Mouse (Mus musculus) lung, postnatal 0 days (tissue): ENCODE data around the gene Ddx27. TPM values are rescaled to one million over a fixed set of nuclear protein-coding genes. Genes with fewer than 3 reads are reported as not detected.

ENCODE experiments used
- ATAC-seq: fragments of 200-750 bp; cut with Nextera tagmentation; 2 replicates; pipeline ENCODE4 v1.8.0; 2017; ENCODE audit warnings: moderate library complexity
- DNase-seq: peaks from one replicate; pipeline ENCODE4 v3.0.0-alpha.2; 2016; ENCODE audit warnings: low spot score
- H3K27ac ChIP-seq: fragments of 300-500 bp; sonication (generic); 2 replicates; pipeline ENCODE4 v1.5.1; 2014; ENCODE audit warnings: antibody characterized with exemption, mild to moderate bottlenecking, low read length, mixed read lengths
- H3K27me3 ChIP-seq: fragments of 300-500 bp; sonication (generic); replicated peaks from 2 replicates; pipeline ENCODE4 v1.6.1; 2014; ENCODE audit warnings: low read length, mixed read lengths; ENCODE audit not compliant: insufficient read depth
- H3K36me3 ChIP-seq: fragments of 300-500 bp; sonication (generic); 2 replicates; pipeline ENCODE4 v1.6.1; 2014; ENCODE audit warnings: low read length, mixed read lengths; ENCODE audit not compliant: insufficient read depth
- H3K4me1 ChIP-seq: fragments of 300-500 bp; sonication (generic); 2 replicates; pipeline ENCODE4 v1.6.1; 2014; ENCODE audit warnings: antibody characterized with exemption, low read depth, low read length, mixed read lengths; ENCODE audit not compliant: insufficient read depth
- H3K4me2 ChIP-seq: fragments of 300-500 bp; sonication (generic); replicated peaks from 2 replicates; pipeline ENCODE4 v1.6.1; 2014; ENCODE audit warnings: low read depth, mild to moderate bottlenecking, low read length, moderate library complexity, mixed read lengths
- H3K4me3 ChIP-seq: fragments of 300-500 bp; sonication (generic); 2 replicates; pipeline ENCODE4 v1.5.1; 2014; ENCODE audit warnings: low read depth, low read length
- H3K9ac ChIP-seq: fragments of 300-500 bp; sonication (generic); replicated peaks from 2 replicates; pipeline ENCODE4 v1.6.1; 2014; ENCODE audit warnings: low read depth, mild to moderate bottlenecking
- H3K9me3 ChIP-seq: fragments of 300-500 bp; sonication (generic); 2 replicates; pipeline ENCODE4 v1.6.1; 2016; ENCODE audit warnings: low read length, mixed read lengths
- CTCF ChIP-seq: IDR thresholded peaks from 2 replicates; pipeline ENCODE4 v1.5.1; 2016; ENCODE audit warnings: antibody characterized with exemption, mild to moderate bottlenecking
- EP300 ChIP-seq: IDR thresholded peaks from 2 replicates; pipeline ENCODE4 v1.6.1; 2016; ENCODE audit warnings: antibody characterized with exemption, mild to moderate bottlenecking, control low read depth
- WGBS: fragments of 180-500 bp; shearing (Covaris S2); extraction: QIAGEN DNeasy Blood & Tissue Kit; methylation state at CpG from one replicate; pipeline ENCODE4 v1.1.7; 2014; 5-methylcytosine and 5-hydroxymethylcytosine counted together
- polyA plus RNA-seq: library from polyadenylated mRNA; unstranded; fragments of >200 nt; fragmentation: Nextera tagmentation; extraction: Ambion mirVana; gene quantifications from 2 replicates; pipeline ENCODE4 v1.2.1, GENCODE M21; 2015

Gene Ddx27
- polyA plus RNA-seq, 1 experiment from 2014 or later = 21.9 TPM

DNA sequence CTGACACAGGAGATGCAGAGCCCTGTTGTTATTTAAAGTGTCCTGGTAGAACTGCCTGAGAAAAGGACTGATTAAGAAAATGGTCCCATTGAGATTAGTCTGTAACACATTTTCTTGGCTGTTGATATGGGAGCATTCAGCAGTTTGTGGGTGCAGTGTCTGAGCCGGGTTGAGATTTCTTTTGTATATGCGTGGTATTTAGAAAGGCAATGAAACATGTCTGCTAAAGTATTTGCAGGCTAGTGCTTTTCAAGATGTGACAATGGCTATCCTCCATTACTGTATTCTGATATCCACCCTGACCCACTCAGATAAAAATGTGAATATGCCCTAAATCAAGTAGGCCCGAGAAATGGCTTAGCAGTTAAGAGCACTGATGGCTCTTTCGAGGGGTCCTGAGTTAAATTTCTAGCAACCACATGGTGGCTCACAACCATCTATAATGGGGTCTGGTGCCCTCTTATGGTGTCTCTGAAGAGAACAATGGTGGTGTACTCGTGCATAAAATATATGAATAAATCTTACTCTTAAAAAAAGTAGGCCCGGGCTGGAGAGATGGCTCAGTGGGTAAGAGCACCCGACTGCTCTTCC is 49.0 kb downstream of the Ddx27 start:
- peaks cover 14% of the 10 kb centered on the region for H3K36me3 ChIP-seq
- H3K4me2 ChIP-seq = peak overlapping the region; percentile 84
- DNase-seq = no peak
- 2% methylated on average over 7 of the region's 7 CpGs for WGBS
- H3K27ac ChIP-seq = no peak overlapping the region
- ATAC-seq = no peak
- TF ChIP-seq EP300 (no peak), CTCF (peak; percentile 31)
- H3K9me3 ChIP-seq = no peaks in the 10 kb centered on the region
- H3K9ac ChIP-seq = peak overlapping the region; percentile 86
- peak overlapping the region; percentile 83 for H3K4me3 ChIP-seq
- no peaks in the 10 kb centered on the region for H3K27me3 ChIP-seq
- H3K4me1 ChIP-seq = peaks cover 18% of the 10 kb centered on the region

DNA sequence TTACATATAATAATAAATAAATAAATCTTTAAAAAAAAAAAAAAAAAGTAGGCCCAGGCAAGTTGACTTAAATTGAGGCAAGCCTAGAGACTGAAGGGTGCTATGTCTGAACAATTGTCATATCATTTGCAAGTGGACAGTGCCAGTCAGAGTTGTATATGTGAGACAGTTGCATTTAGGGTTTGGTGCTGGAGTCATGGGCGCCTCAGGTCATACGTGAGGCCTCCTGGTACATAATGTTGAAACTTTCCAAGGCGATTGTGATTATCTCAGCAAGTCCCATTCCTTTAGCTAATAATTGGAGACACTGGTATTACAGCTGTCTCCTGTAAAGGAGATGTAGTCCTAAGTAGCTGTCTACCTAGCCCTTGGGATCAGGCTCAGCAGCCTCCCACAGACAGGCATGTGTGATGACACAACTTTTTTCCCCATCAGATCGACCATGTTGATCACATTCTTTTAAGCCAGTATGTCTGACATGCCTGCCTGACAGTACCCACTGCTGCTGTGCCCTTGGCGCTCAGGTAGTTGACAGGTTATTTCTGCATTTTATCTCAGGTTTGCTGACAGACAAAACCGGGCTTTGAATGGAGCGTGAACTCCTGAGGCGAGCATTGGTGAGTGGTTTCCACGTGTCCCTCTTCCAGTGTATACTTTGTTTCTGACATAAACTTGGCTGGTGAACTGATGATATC is 49.8 kb downstream of the Ddx27 start:
- Histone ChIP-seq H3K9me3 (no peaks in the 10 kb centered on the region), H3K36me3 (peaks cover 14% of the 10 kb centered on the region), H3K9ac (0 out of 2 replicates have a peak overlapping the region, but pooled peaks have one; percentile 36), H3K27ac (no peak overlapping the region), H3K4me3 (peak overlapping the region; percentile 83; the same call in 1 of the 2 replicates), H3K27me3 (no peaks in the 10 kb centered on the region), H3K4me1 (peaks cover 18% of the 10 kb centered on the region), H3K4me2 (peak overlapping the region; percentile 25)
- DNase-seq = no peak
- whole genome bisulfite sequencing = 21% methylated on average over 9 of the region's 9 CpGs
- no peak for TF ChIP-seq CTCF
- no peak for TF ChIP-seq EP300
- no peak for ATAC-seq

DNA sequence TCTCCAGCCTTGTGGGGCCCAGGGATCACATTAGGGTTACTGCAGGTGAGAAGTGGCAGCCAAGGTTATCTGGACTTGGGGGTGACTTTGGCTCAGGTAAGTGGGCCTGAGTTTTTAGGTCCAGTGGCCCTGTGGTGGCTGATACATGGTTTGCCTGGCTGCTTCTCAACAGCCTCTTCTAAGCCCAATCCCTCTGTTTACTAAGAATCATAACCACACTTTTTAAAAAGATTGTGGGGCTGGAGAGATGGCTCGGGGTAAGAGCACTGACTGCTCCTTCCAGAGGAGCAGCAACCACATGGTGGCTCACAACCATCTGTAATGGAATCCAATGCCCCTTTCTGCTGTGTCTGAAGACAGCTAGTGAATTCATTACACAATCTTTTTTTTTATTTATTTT is 51.0 kb downstream of the Ddx27 start:
- 57% methylated on average over 1 of the region's 1 CpGs for WGBS
- DNase-seq (no peak), ATAC-seq (no peak)
- peaks cover 12% of the 10 kb centered on the region for H3K4me1 ChIP-seq
- no peak overlapping the region for H3K4me2 ChIP-seq
- H3K27me3 ChIP-seq = no peaks in the 10 kb centered on the region
- H3K36me3 ChIP-seq = peaks cover 10% of the 10 kb centered on the region
- no peak overlapping the region for H3K9ac ChIP-seq
- no peak overlapping the region for H3K27ac ChIP-seq
- TF ChIP-seq CTCF = no peak
- TF ChIP-seq EP300 = no peak
- H3K9me3 ChIP-seq = no peaks in the 10 kb centered on the region
- H3K4me3 ChIP-seq = no peak overlapping the region

DNA sequence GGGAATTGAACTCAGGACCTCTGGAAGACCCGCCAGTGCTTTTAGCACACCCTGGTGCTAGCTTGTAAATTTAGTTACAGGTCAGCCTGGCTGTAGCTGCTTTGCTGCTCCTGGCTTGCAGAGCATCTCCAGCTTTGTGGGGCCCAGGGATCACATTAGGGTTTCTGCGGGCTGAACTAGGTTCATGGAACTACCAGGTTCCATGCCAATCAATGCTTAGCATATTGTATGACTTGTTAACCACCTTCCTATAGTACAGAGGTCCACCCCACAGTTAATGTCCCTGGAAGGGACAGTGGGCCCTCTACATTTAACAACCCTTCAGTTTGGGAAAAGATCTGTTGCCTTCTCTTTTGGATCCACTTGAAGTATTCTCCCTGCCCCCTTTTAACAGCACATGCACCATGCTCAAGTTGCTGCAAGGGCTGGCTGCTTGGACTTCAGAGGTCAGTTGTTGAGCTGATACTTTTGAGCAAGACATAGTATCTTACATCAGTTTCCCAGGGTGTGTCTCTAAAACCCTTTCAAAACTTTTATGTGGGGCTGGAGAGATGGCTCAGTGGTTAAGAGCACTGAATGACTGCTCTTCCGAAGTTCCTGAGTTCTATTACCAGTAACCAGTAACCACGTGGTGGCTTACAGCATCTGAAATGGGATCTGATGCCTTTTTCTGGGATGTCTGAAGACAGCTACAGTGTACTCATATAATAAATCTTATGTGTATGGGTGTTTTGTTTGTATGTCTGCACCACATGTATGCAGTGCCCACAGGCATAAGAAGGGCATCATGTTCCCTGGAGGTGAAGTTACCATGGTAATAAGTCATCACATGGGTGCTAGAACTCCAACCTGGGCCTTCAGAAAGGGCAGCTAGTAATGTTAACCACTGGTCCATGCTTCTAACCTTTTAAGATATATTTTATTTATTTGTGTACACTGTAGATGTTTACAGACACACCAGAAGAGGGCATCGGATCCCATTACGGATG is 51.8 kb downstream of the Ddx27 start:
- peaks cover 10% of the 10 kb centered on the region for H3K36me3 ChIP-seq
- DNase-seq = no peak
- TF ChIP-seq CTCF (no peak), EP300 (no peak)

DNA sequence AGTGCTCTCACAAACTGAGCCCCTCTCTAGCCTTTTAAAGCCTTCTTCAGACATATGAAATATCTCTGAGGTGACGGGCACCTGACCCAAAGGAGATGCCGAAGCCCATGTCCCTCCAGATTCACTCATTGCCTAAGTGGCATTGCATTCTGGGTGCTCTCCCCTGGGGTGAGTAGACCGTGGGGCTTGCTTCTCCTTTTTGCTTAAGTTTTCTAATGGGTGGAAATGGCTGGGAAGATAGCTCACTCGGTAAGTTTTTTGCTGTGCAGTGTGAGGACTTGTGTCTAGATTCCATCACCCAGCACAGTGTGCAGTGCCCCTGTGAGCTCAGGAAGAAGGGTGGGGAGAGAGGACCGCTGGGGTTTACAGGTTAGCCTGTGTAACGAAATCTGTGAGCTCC is 52.6 kb downstream of the Ddx27 start:
- 37% methylated on average over 6 of the region's 6 CpGs for WGBS
- Histone ChIP-seq H3K27me3 (no peaks in the 10 kb centered on the region), H3K27ac (no peak overlapping the region), H3K9ac (no peak overlapping the region), H3K4me2 (no peak overlapping the region), H3K4me3 (no peak overlapping the region), H3K4me1 (peaks cover 10% of the 10 kb centered on the region; the same call in 1 of the 2 replicates), H3K9me3 (no peaks in the 10 kb centered on the region), H3K36me3 (peaks cover 10% of the 10 kb centered on the region)
- TF ChIP-seq CTCF (no peak), EP300 (no peak)
- no peak for ATAC-seq
- DNase-seq = no peak

More for the DNA sequence above, 51.8 kb downstream of the Ddx27 start:
- H3K4me2 ChIP-seq = no peak overlapping the region
- no peaks in the 10 kb centered on the region for H3K9me3 ChIP-seq
- no peak overlapping the region for H3K27ac ChIP-seq
- H3K27me3 ChIP-seq = no peaks in the 10 kb centered on the region
- WGBS = 28% methylated on average over 6 of the region's 6 CpGs
- H3K9ac ChIP-seq = no peak overlapping the region
- H3K4me3 ChIP-seq = no peak overlapping the region
- H3K4me1 ChIP-seq = peaks cover 10% of the 10 kb centered on the region; the same call in 1 of the 2 replicates
- ATAC-seq = no peak

DNA sequence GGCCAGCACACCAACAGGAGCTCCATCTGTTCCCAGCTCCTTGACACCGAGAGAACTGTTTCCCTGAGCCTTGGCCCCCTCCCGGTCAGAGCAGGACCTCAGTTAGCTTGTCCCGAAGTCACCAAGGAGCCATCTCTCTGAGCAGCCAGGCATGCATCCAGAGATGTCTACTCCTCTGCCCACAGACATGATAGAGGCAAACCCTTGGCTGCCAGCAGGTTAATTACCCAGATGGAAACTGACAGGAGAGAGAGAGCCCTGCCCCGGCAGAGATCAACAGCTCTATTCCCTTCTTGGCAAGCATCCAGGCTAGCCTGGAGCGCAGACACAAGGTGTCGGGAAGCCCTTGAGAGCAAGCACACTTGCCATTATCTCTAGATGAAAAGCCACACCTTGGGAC is 55.3 kb downstream of the Ddx27 start:
- Histone ChIP-seq H3K27me3 (no peaks in the 10 kb centered on the region), H3K4me3 (no peak overlapping the region), H3K9me3 (no peaks in the 10 kb centered on the region), H3K9ac (no peak overlapping the region), H3K27ac (no peak overlapping the region), H3K36me3 (peaks cover 8% of the 10 kb centered on the region), H3K4me2 (no peak overlapping the region), H3K4me1 (peaks cover 4% of the 10 kb centered on the region; the same call in 1 of the 2 replicates)
- ATAC-seq (no peak), DNase-seq (no peak)
- 53% methylated on average over 6 of the region's 6 CpGs for WGBS
- no peak for TF ChIP-seq EP300
- no peak for TF ChIP-seq CTCF
